Mouse (Mus musculus) hindbrain, embryonic 13.5 days (tissue): ENCODE results near the gene Ooep. TPM values are rescaled to one million over a fixed set of nuclear protein-coding genes. Genes with fewer than 3 reads are reported as not detected.
A peak's percentile ranks its signal among the peaks of the same experiment; 100 is the strongest.
"Not testable (repeated sequence)": the region's sequence is repeated elsewhere in the genome, so short reads cannot be mapped to it uniquely, and the experiment has no call there.

Experiments used
- ATAC-seq: fragments of 200-750 bp; cut with Nextera tagmentation; 2 replicates; pipeline ENCODE4 v1.8.0; 2017; ENCODE audit warnings: moderate TSS enrichment; ENCODE audit not compliant: low FRiP score
- H3K27ac ChIP-seq: fragments of 300-500 bp; sonication (generic); 2 replicates; pipeline ENCODE4 v1.5.1; 2015; ENCODE audit warnings: inconsistent platforms, mild to moderate bottlenecking, moderate library complexity
- H3K27me3 ChIP-seq: fragments of 300-500 bp; sonication (generic); 2 replicates; pipeline ENCODE4 v1.6.1; 2015; ENCODE audit warnings: mild to moderate bottlenecking, inconsistent platforms
- H3K36me3 ChIP-seq: fragments of 300-500 bp; sonication (generic); 2 replicates; pipeline ENCODE4 v1.6.1; 2015; ENCODE audit warnings: mild to moderate bottlenecking, inconsistent platforms
- H3K4me1 ChIP-seq: fragments of 300-500 bp; sonication (generic); replicated peaks from 2 replicates; pipeline ENCODE4 v1.6.1; 2015; ENCODE audit warnings: inconsistent platforms
- H3K4me2 ChIP-seq: fragments of 300-500 bp; sonication (generic); 2 replicates; pipeline ENCODE4 v1.6.1; 2015; ENCODE audit warnings: inconsistent platforms, mild to moderate bottlenecking, moderate library complexity
- H3K4me3 ChIP-seq: fragments of 300-500 bp; sonication (generic); 2 replicates; pipeline ENCODE4 v1.5.1; 2015; ENCODE audit warnings: mild to moderate bottlenecking, inconsistent platforms
- H3K9ac ChIP-seq: fragments of 300-500 bp; sonication (generic); 2 replicates; pipeline ENCODE4 v1.6.1; 2015; ENCODE audit warnings: mild to moderate bottlenecking, inconsistent platforms
- H3K9me3 ChIP-seq: fragments of 300-500 bp; sonication (generic); 2 replicates; pipeline ENCODE4 v1.6.1; 2016; ENCODE audit warnings: inconsistent platforms
- WGBS: fragments of 180-500 bp; shearing (Covaris S2); methylation state at CpG from one replicate; pipeline ENCODE4 v1.1.7; 2015; 5-methylcytosine and 5-hydroxymethylcytosine counted together
- polyA plus RNA-seq: library from polyadenylated mRNA; unstranded; fragments of >200 nt; fragmentation: Nextera tagmentation; extraction: Ambion mirVana; gene quantifications from 2 replicates; pipeline ENCODE4 v1.2.1, GENCODE M21; 2015

The Ooep gene
- polyA plus RNA-seq, 1 experiment from 2014 or later, result 7.9 TPM

DNA sequence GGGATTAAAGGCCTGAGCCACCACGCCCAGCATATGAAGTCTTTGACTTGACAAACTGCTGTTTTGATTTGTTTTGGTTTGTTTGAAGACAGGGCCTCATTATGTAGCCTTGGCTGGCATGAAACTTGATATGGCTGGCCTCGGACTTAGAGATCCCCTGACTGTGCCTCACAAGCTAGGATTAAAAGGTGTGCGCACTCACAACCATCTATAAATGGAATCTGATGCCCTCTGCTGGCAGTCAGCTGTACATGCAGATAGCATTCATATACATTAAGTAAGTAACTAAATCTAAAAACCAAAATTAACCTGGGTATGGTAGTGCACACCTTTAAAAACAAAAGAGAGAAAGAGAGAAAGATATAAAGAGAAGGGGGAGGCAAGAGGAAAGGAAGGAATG lies 7.4 kb upstream of the Ooep start:
- H3K27ac ChIP-seq, result no peak overlapping the region
- WGBS, result 56% methylated on average over 3 of the region's 3 CpGs
- ATAC-seq, result no peak
- H3K27me3 ChIP-seq, result 0 out of 2 replicates have a peak, but pooled peaks cover 3% of the 10 kb centered on the region
- H3K9me3 ChIP-seq, result no peaks in the 10 kb centered on the region
- no peak overlapping the region for H3K4me2 ChIP-seq
- H3K4me3 ChIP-seq, result no peak overlapping the region
- no peaks in the 10 kb centered on the region for H3K4me1 ChIP-seq
- H3K9ac ChIP-seq, result no peak overlapping the region
- no peaks in the 10 kb centered on the region for H3K36me3 ChIP-seq

DNA sequence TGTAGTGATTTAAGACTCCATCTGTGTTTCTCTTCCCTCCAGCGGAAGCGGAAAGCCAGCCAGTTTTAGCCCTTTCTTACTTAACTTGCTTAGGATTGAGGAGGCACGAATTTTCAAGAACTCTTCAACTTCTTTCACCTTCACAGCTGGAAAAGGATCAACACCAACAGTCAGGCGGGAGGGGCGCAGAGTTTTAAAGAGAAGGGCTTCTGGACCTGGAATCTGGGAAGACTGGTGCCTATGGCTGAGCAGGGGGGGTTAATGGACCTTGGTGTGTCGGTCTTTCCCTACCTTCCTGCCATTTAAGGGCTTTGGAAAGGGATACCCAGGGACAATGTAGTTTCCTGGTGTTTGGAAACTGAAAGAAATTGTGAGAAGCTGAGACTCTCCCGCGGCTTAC lies 979 bp downstream of the Ooep start:
- Histone ChIP-seq H3K27ac (no peak overlapping the region), H3K4me1 (peaks cover 14% of the 10 kb centered on the region), H3K36me3 (no peaks in the 10 kb centered on the region), H3K4me3 (peak overlapping the region; percentile 41), H3K9ac (peak overlapping the region; percentile 67; the same call in 1 of the 2 replicates), H3K4me2 (peak overlapping the region; percentile 68), H3K9me3 (no peaks in the 10 kb centered on the region), H3K27me3 (peaks cover 3% of the 10 kb centered on the region; the same call in 1 of the 2 replicates)
- WGBS, result 34% methylated on average over 8 of the region's 8 CpGs
- no peak for ATAC-seq

DNA sequence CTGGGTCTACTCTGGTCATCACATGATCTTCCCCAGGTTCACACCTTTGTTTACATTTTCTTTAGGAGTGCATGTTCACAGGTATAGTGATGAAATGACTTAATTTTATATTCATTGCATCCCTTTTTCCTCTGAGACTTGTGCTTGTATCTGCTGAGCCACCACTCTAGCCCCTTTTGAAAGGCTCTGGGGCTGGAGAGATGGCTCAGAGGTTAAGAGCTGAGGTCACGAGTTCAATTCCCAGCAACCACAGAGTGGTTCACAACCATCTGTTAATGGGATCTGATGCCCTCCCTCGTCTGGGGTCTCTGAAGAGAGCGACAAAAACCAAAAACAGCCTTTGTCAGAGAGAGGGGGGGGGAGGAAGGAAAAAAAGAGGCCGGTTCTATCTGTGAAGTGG lies 3.0 kb downstream of the Ooep start:
- Histone ChIP-seq H3K27ac (no peak overlapping the region), H3K4me1 (peaks cover 14% of the 10 kb centered on the region), H3K4me3 (no peak overlapping the region), H3K9me3 (no peaks in the 10 kb centered on the region), H3K9ac (no peak overlapping the region), H3K4me2 (no peak overlapping the region), H3K27me3 (peaks cover 3% of the 10 kb centered on the region; the same call in 1 of the 2 replicates), H3K36me3 (no peaks in the 10 kb centered on the region)
- WGBS, result 84% methylated on average over 4 of the region's 4 CpGs
- no peak for ATAC-seq

DNA sequence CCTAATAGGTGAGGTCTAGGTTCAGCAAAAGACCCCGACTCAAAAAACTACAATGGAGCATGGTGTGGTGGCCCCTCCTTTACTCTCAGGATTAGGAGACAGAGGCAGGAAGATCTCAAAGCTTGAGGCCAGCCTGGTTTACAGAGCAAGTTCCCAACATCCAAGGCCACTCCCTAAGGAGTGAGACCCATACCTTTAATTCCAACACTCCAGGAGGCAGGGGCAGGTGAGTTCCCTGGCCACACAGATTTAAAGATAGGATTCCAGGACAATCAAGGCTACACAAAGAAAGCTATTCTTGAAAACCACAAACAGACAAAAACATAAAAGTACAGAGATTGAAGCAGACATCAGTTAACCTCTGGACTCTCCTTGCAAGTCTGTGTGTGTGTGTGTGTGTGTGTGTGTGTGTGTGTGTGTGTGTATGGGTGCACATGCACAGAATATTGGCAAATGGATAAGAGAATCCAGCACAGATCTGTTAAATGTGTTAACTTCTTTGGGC lies 3.6 kb downstream of the Ooep start:
- Histone ChIP-seq H3K9me3 (no peaks in the 10 kb centered on the region), H3K27ac (no peak overlapping the region), H3K27me3 (peaks cover 3% of the 10 kb centered on the region; the same call in 1 of the 2 replicates), H3K36me3 (no peaks in the 10 kb centered on the region), H3K4me2 (no peak overlapping the region), H3K9ac (no peak overlapping the region), H3K4me3 (no peak overlapping the region), H3K4me1 (peaks cover 14% of the 10 kb centered on the region)
- 89% methylated on average over 1 of the region's 1 CpGs for WGBS
- ATAC-seq, result no peak

DNA sequence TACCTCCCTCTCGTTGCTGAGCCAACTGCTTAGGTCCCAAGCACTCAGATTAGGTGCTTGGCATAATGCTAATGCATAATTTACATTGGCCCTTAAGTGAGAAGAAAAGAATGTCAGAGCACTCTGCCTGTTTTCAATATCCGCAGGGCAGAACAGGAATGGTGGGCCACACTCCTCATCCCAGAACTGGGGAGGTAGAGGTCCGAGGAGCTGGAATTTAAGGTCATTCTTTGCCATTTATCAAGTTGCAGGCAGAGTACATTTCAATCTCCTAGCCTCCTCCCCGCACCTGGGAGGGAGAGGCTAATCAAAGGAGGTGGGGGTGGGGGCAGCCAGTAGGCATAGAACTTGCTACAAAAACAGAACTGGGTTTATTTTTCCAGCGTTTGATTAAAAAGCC lies 4.1 kb downstream of the Ooep start:
- ATAC-seq, result no peak
- peaks cover 14% of the 10 kb centered on the region for H3K4me1 ChIP-seq
- 65% methylated on average over 5 of the region's 5 CpGs for WGBS
- H3K9ac ChIP-seq, result no peak overlapping the region
- H3K27me3 ChIP-seq, result peaks cover under 1% of the 10 kb centered on the region; the same call in 1 of the 2 replicates
- H3K4me2 ChIP-seq, result no peak overlapping the region
- H3K36me3 ChIP-seq, result no peaks in the 10 kb centered on the region
- no peaks in the 10 kb centered on the region for H3K9me3 ChIP-seq
- H3K4me3 ChIP-seq, result no peak overlapping the region
- no peak overlapping the region for H3K27ac ChIP-seq

DNA sequence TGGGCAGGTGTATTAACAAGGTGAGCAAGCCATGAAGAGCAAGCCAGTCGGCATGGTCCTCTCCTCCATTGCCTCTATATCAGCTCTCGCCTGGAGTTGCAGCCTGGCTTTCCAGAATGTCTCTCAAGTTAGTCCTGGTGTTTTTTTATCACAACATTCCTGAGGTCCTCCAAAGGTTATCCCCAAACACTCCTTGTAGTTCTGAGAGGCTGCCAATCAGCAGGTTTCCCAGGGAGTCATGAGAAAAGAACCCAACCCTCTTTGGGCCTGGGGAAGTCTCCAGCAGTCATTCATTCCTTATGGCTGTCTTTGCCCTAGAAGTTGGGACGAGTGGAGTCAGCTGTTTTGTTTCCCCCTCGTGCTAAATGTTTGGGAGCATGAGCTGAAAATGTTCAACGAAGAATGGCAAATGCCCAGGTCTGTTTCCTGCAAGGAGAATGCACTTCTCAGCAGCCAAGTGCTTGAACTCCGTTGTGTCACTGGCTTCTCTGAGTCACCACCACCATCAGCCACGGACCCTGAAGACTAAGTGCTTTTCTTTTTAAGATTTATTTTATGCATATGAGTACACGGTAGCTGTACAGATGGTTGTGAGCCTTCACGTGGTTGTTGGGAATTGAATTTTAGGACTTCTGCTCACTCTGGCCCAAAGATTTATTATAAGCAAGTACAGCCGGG lies 5.6 kb downstream of the Ooep start:
- Histone ChIP-seq H3K4me2 (no peak overlapping the region), H3K27me3 (no peaks in the 10 kb centered on the region), H3K4me1 (peaks cover 7% of the 10 kb centered on the region), H3K36me3 (no peaks in the 10 kb centered on the region), H3K9ac (no peak overlapping the region), H3K9me3 (no peaks in the 10 kb centered on the region), H3K4me3 (no peak overlapping the region), H3K27ac (no peak overlapping the region)
- ATAC-seq, result no peak
- WGBS, result 89% methylated on average over 10 of the region's 10 CpGs

DNA sequence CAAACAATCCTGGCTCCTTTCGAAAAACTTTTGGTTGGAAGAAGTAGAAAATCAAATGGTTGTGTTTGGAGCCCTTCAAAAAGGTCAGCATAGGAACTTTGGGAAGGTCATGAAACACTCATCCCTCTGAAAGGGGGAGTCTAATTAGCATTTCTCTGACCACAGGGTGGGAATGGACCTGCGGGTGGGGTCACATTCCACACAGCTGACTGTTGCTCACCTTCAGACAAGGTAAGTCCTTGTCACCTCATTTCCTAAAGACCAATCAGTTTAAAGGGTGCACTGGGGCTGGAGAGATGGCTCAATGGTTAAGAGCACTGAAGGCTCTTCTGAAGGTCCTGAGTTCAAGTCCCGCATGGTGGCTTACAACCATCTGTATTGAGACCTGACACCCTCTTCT lies 7.1 kb downstream of the Ooep start:
- H3K36me3 ChIP-seq, result no peaks in the 10 kb centered on the region
- H3K4me3 ChIP-seq, result no peak overlapping the region
- no peak overlapping the region for H3K4me2 ChIP-seq
- H3K9me3 ChIP-seq, result no peaks in the 10 kb centered on the region
- WGBS, result 96% methylated on average over 3 of the region's 3 CpGs
- no peaks in the 10 kb centered on the region for H3K4me1 ChIP-seq
- no peak overlapping the region for H3K27ac ChIP-seq
- no peaks in the 10 kb centered on the region for H3K27me3 ChIP-seq
- no peak for ATAC-seq
- H3K9ac ChIP-seq, result no peak overlapping the region

DNA sequence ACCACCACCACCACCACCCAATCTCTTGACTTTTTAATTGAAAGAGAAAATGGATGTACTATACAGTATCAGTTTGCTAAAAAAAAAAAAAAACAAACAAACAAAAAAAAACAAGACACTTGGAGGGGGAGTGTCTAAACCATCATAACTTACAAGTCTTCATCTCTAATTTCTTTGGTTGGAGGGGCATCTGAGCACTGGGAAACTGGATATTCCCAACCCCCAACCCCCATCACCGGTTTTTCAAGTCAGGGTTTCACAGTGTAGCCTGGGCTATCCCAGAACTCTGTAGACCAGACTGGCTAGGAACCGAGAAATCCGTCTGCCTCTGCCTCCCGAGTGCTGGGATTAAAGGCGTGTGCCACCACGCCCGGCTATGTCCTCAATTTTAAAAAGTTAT lies 8.7 kb downstream of the Ooep start:
- 92% methylated on average over 7 of the region's 7 CpGs for WGBS
- no peaks in the 10 kb centered on the region for H3K27me3 ChIP-seq
- H3K4me1 ChIP-seq, result no peaks in the 10 kb centered on the region
- no peak for ATAC-seq
- no peak overlapping the region for H3K9ac ChIP-seq
- H3K4me3 ChIP-seq, result no peak overlapping the region
- no peak overlapping the region for H3K27ac ChIP-seq
- no peak overlapping the region for H3K4me2 ChIP-seq
- H3K36me3 ChIP-seq, result no peaks in the 10 kb centered on the region
- H3K9me3 ChIP-seq, result no peaks in the 10 kb centered on the region

DNA sequence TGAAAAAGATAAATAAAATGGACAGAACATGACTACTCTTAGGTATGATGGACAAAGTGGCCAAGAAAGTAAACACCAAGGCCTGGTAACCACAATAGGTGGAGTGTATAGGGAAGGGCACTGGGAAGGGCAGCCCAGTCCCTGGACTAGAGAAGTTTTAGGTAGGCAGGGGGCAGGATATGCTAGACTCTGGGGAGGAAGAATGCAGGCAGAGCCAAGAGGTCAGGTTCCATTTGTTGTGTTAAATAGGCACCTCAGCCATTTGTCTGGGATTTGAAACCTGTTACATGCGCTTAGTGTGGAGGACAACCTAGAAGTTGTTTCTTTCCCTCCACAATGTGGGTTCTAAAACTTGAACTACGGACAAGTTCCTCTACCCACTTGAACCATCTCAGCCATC lies 9.2 kb downstream of the Ooep start:
- Histone ChIP-seq H3K4me2 (no peak overlapping the region), H3K27ac (no peak overlapping the region), H3K9ac (no peak overlapping the region), H3K36me3 (no peaks in the 10 kb centered on the region), H3K27me3 (no peaks in the 10 kb centered on the region), H3K4me3 (no peak overlapping the region), H3K4me1 (no peaks in the 10 kb centered on the region), H3K9me3 (no peaks in the 10 kb centered on the region)
- WGBS, result 87% methylated on average over 2 of the region's 2 CpGs
- ATAC-seq, result no peak

DNA sequence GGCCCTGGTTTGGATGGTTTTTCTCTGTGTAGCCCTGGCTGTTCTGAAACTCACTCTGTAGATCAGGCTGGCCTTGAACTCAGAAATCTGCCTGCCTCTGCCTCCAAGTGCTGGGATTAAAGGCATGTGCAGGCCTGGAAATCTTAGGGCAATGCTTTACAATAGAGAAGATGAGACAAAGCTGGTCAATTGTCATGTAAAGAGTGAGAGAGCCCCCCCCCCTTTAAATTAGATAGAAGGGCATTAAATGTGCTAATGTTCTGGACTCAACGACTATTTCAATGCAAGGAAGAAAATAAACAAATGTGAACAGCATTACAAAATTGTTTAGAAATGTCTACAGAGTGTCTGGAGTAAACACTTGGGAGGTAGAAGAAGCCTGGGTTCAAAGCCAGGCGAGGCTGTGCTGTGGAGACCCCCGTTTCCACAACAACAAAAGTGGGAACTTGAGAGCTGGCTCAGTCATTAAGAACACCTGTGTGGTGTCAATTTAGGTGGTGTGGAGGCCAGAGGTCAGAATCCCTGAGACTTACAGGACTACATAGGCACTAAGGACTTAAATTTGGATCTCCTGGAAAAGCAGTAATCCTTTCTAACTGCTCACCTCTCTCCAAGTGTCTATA lies 9.7 kb downstream of the Ooep start:
- H3K36me3 ChIP-seq, result no peaks in the 10 kb centered on the region
- no peak overlapping the region for H3K9ac ChIP-seq
- H3K9me3 ChIP-seq, result no peaks in the 10 kb centered on the region
- WGBS, result 81% methylated on average over 3 of the region's 3 CpGs
- no peak overlapping the region for H3K4me3 ChIP-seq
- no peaks in the 10 kb centered on the region for H3K27me3 ChIP-seq
- H3K4me1 ChIP-seq, result no peaks in the 10 kb centered on the region
- H3K4me2 ChIP-seq, result no peak overlapping the region
- H3K27ac ChIP-seq, result no peak overlapping the region
- ATAC-seq, result no peak

DNA sequence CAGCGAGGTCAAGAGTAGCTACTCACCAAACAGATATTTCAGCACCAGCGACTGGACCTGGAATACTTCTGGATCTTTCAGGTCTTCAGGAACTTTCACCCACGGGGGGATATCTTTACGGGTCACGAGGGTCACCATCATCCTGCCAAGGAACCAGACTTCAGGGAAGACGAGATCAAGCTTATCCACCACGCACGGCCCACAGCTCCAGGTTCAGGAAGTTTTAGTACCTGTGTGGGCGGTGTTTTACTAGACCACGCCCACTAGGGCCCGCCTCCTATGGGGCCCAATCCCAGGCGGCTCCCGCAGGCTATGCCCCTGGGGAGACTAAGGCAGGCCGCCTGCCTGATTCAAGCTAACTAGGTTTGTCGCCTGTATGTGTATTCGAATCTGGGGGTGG lies 10.6 kb downstream of the Ooep start, which contains the start of gene Dppa5a:
TSS of gene Dppa5a (minus strand) at position 219 of the 400 bp plus-strand sequence.
- H3K27ac ChIP-seq, H3K36me3 ChIP-seq, H3K4me2 ChIP-seq, H3K4me1 ChIP-seq, ATAC-seq, H3K4me3 ChIP-seq, H3K27me3 ChIP-seq, H3K9ac ChIP-seq, H3K9me3 ChIP-seq: not testable (repeated sequence)
- WGBS, result 92% methylated on average over 16 of the region's 16 CpGs

DNA sequence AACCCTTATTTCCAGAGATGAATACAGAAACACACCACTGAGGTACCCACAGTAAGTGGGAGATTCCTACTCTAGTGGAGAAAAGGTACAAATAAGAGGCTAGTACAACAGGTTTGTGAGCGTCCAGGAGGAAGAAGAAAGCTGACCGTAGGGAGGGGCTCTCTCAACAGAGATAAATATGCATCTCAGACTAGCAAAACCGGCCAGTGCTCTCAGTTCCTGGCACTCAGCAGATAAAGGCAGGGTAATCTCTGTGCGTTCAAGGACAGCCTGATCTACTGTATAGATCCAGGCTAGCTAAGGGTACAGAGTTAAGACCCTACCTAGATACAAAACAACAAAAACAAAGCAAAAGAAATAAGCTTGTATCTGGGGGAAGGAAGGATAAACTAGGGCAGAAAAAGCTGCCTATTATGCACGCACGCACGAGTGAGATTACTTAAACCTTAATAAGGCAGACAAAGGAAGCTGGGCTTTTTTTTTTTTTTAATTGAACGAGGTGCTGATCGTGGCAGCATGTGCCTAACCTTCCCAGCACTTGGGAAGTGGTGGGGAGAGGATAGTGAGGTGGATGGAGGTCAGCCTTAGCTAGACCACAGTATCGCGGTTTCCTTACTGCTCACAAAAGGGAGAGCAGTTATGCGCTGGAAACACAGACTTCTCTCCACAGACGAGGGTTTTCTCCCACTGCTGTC lies 12.5 kb downstream of the Ooep start:
- Histone ChIP-seq H3K36me3 (no peaks in the 10 kb centered on the region), H3K27me3 (no peaks in the 10 kb centered on the region), H3K4me1 (no peaks in the 10 kb centered on the region), H3K4me2 (no peak overlapping the region), H3K4me3 (no peak overlapping the region), H3K9ac (no peak overlapping the region), H3K27ac (no peak overlapping the region), H3K9me3 (no peaks in the 10 kb centered on the region)
- WGBS, result 80% methylated on average over 13 of the region's 13 CpGs
- ATAC-seq, result no peak
